In the genomic region with DNA sequence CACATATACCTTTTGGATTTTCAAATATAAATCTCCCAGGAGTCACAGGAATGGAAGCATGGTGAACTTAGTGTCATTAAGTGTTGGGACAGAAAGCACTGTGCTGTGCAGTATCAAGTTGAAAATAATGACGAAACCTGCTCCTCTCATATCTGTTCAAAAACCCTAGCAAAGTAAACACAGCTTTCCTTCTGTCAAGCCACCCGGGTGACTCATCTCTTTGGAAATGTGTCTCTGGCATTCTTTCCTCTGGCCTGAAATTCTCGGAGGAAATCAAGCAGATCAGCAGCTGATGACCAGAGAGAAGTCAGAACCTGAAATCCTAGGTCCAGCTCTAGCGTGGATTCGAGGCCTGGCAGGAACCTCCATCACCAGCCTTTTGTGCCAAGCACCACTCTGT, we compare ENCODE assay signal across 9 mouse cellular contexts.
DNase-seq lines count a peak whose midpoint lies in the region; ATAC-seq and TF ChIP-seq lines count a peak whose summit lies in the region.
"Had no signal": no experiment of that assay in that cellular context is flagged by ENCODE, and none has a peak within 500 bp of the region (broad histone marks: within the 10 kb centered on the region; RNA-seq: fewer than 3 reads in every experiment).

No protein-coding gene starts in this region.

- intact Hi-C loops in heart, postnatal 14 days (cut with DNase I): loop anchor here (5.0 kb wide), 1 partner anchor 71 kb away; a partner anchor contains a TSS

- 37% methylated on average over 5 of the region's 5 CpGs for WGBS in kidney, adult 2 months
- 35% methylated on average over 5 of the region's 5 CpGs for WGBS in kidney, embryonic 14.5 days
- 19% methylated on average over 5 of the region's 5 CpGs for WGBS in lung, postnatal 0 days
- WGBS in midbrain, embryonic 11.5 days: 63% methylated on average over 5 of the region's 5 CpGs

- peak; percentile 45 for DNase-seq in kidney, adult 2 months
- peak; percentile 24 for DNase-seq in adrenal gland, postnatal 25 days
- peak; percentile 54 to 61 for DNase-seq in heart, postnatal 14 days
- DNase-seq in lung, postnatal 0 days (ENCODE audit: low spot score): peak; percentile 90
- DNase-seq in midbrain, embryonic 11.5 days (ENCODE audit: low spot score, missing footprints): no peak
- no peak for DNase-seq in B cell, adult 2 months
- DNase-seq in left cerebral cortex, adult 11 months (ENCODE audit: low spot score): no peak

- H3K9me3 ChIP-seq in kidney, embryonic 14.5 days (ENCODE audit: control insufficient read depth, low read length): no peaks in the 10 kb centered on the region
- H3K9me3 ChIP-seq in lung, postnatal 0 days (ENCODE audit: low read length): no peaks in the 10 kb centered on the region
- H3K9me3 ChIP-seq in midbrain, embryonic 11.5 days (ENCODE audit: control insufficient read depth, low read length): no peaks in the 10 kb centered on the region
- H3K9me3 ChIP-seq: megakaryocyte, embryonic 14.5 days had no signal

- H3K4me2 ChIP-seq in kidney, embryonic 14.5 days (replicated peaks; ENCODE audit: low read depth, low read length): no peak overlapping the region
- H3K4me2 ChIP-seq in lung, postnatal 0 days (replicated peaks; ENCODE audit: low read depth, low read length): 0 out of 2 replicates have a peak overlapping the region, but pooled peaks have one; percentile 8
- H3K4me2 ChIP-seq in midbrain, embryonic 11.5 days: no peak overlapping the region

- no peak overlapping the region for H3K4me3 ChIP-seq in kidney, adult 2 months (ENCODE audit: insufficient read depth, low read depth, low read length)
- H3K4me3 ChIP-seq in kidney, embryonic 14.5 days (ENCODE audit: low read length): no peak overlapping the region
- no peak overlapping the region for H3K4me3 ChIP-seq in lung, postnatal 0 days (ENCODE audit: low read depth, low read length)
- no peak overlapping the region for H3K4me3 ChIP-seq in midbrain, embryonic 11.5 days (ENCODE audit: low read depth, low read length)

- no peak overlapping the region for H3K9ac ChIP-seq in kidney, embryonic 14.5 days (ENCODE audit: low read depth, low read length)
- no peak overlapping the region for H3K9ac ChIP-seq in lung, postnatal 0 days (replicated peaks; ENCODE audit: low read depth)
- H3K9ac ChIP-seq in midbrain, embryonic 11.5 days (ENCODE audit: low read length): no peak overlapping the region

- TF ChIP-seq EP300 in lung, postnatal 0 days (IDR thresholded peaks at IDR 0.05): peak; percentile 75

- no peaks in the 10 kb centered on the region for H3K27me3 ChIP-seq in kidney, adult 2 months (replicated peaks; ENCODE audit: control insufficient read depth, insufficient read depth, low read length)
- no peaks in the 10 kb centered on the region for H3K27me3 ChIP-seq in kidney, embryonic 14.5 days (ENCODE audit: control insufficient read depth, insufficient read depth, low read length)
- H3K27me3 ChIP-seq in lung, postnatal 0 days (replicated peaks; ENCODE audit: insufficient read depth, low read length): no peaks in the 10 kb centered on the region
- H3K27me3 ChIP-seq in midbrain, embryonic 11.5 days (ENCODE audit: control insufficient read depth, insufficient read depth, low read length): no peaks in the 10 kb centered on the region
- H3K27me3 ChIP-seq: megakaryocyte, embryonic 14.5 days had no signal

- peaks cover 5% of the 10 kb centered on the region; the same call in 1 of the 2 replicates for H3K4me1 ChIP-seq in kidney, adult 2 months (ENCODE audit: control insufficient read depth, insufficient read depth, low read length)
- H3K4me1 ChIP-seq in kidney, embryonic 14.5 days (ENCODE audit: control insufficient read depth, insufficient read depth, low read length): peaks cover 15% of the 10 kb centered on the region
- H3K4me1 ChIP-seq in lung, postnatal 0 days (ENCODE audit: insufficient read depth, low read depth, low read length): no peaks in the 10 kb centered on the region
- 0 out of 2 replicates have a peak, but pooled peaks cover 3% of the 10 kb centered on the region for H3K4me1 ChIP-seq in midbrain, embryonic 11.5 days (ENCODE audit: control insufficient read depth, insufficient read depth, low read length)

- no peak for TF ChIP-seq POLR2A in kidney, adult 2 months (IDR thresholded peaks at IDR 0.05; ENCODE audit: low read depth, low read length)

- peak overlapping the region; percentile 22; the same call in 1 of the 2 replicates for H3K27ac ChIP-seq in kidney, adult 2 months (ENCODE audit: insufficient read depth, low read depth, low read length)
- H3K27ac ChIP-seq in kidney, embryonic 14.5 days (ENCODE audit: low read depth, low read length): no peak overlapping the region
- no peak overlapping the region for H3K27ac ChIP-seq in lung, postnatal 0 days (ENCODE audit: low read length)
- H3K27ac ChIP-seq in midbrain, embryonic 11.5 days (ENCODE audit: low read depth, low read length): no peak overlapping the region

- H3K36me3 ChIP-seq in kidney, adult 2 months (ENCODE audit: control insufficient read depth, insufficient read depth, low read length): no peaks in the 10 kb centered on the region
- H3K36me3 ChIP-seq in kidney, embryonic 14.5 days (ENCODE audit: control insufficient read depth, insufficient read depth, low read length): no peaks in the 10 kb centered on the region
- no peaks in the 10 kb centered on the region for H3K36me3 ChIP-seq in lung, postnatal 0 days (ENCODE audit: insufficient read depth, low read length)
- H3K36me3 ChIP-seq in midbrain, embryonic 11.5 days (ENCODE audit: control insufficient read depth, insufficient read depth, low read length): no peaks in the 10 kb centered on the region

- TF ChIP-seq CTCF in kidney, adult 2 months (conservative IDR thresholded peaks at IDR 0.05; ENCODE audit: insufficient read depth, insufficient read length, low read depth, low read length): no peak
- no peak for TF ChIP-seq CTCF in lung, postnatal 0 days (IDR thresholded peaks at IDR 0.05)

- no peak for ATAC-seq in kidney, embryonic 14.5 days (ENCODE audit: low FRiP score, low TSS enrichment)
- peak; percentile 87 for ATAC-seq in lung, postnatal 0 days
- ATAC-seq in midbrain, embryonic 11.5 days (ENCODE audit: low FRiP score): no peak

Comparison
In these comparisons a context has a peak if more than half of its experiments do, and no peak if none do; other contexts are left out.
1. DNase-seq: peak in kidney, adult 2 months (single experiment), adrenal gland, postnatal 25 days (single experiment), heart, postnatal 14 days (2 of 2) and lung, postnatal 0 days (single experiment); none in midbrain, embryonic 11.5 days (single experiment), B cell, adult 2 months (0 of 2) and left cerebral cortex, adult 11 months (single experiment).